Mouse (Mus musculus) kidney, embryonic 14.5 days (tissue): ENCODE measurements around the gene Mtap. TPM values are rescaled to one million over a fixed set of nuclear protein-coding genes. Genes with fewer than 3 reads are reported as not detected.

Experiments used
- ATAC-seq: fragments of 200-750 bp; cut with Nextera tagmentation; 2 replicates; pipeline ENCODE4 v1.8.0; 2017; ENCODE audit warnings: moderate number of reproducible peaks, mild to moderate bottlenecking, moderate TSS enrichment, moderate library complexity; ENCODE audit not compliant: low FRiP score, low TSS enrichment
- H3K27ac ChIP-seq: fragments of 300-500 bp; sonication (generic); 2 replicates; pipeline ENCODE4 v1.5.1; 2014; ENCODE audit warnings: low read depth, mild to moderate bottlenecking, low read length, moderate library complexity, mixed read lengths
- H3K27me3 ChIP-seq: fragments of 300-500 bp; sonication (generic); 2 replicates; pipeline ENCODE4 v1.6.1; 2014; ENCODE audit warnings: mild to moderate bottlenecking, low read length; ENCODE audit not compliant: control insufficient read depth, insufficient read depth
- H3K36me3 ChIP-seq: fragments of 300-500 bp; sonication (generic); 2 replicates; pipeline ENCODE4 v1.6.1; 2014; ENCODE audit warnings: low read length, mixed read lengths; ENCODE audit not compliant: control insufficient read depth, insufficient read depth
- H3K4me1 ChIP-seq: fragments of 300-500 bp; sonication (generic); 2 replicates; pipeline ENCODE4 v1.6.1; 2014; ENCODE audit warnings: low read length, mixed read lengths; ENCODE audit not compliant: control insufficient read depth, insufficient read depth
- H3K4me2 ChIP-seq: fragments of 300-500 bp; sonication (generic); replicated peaks from 2 replicates; pipeline ENCODE4 v1.6.1; 2014; ENCODE audit warnings: low read depth, mild to moderate bottlenecking, low read length
- H3K4me3 ChIP-seq: fragments of 300-500 bp; sonication (generic); 2 replicates; pipeline ENCODE4 v1.5.1; 2014; ENCODE audit warnings: mild to moderate bottlenecking, low read length
- H3K9ac ChIP-seq: fragments of 300-500 bp; sonication (generic); 2 replicates; pipeline ENCODE4 v1.6.1; 2014; ENCODE audit warnings: low read depth, mild to moderate bottlenecking, low read length, moderate library complexity
- H3K9me3 ChIP-seq: fragments of 300-500 bp; sonication (generic); 2 replicates; pipeline ENCODE4 v1.6.1; 2016; ENCODE audit warnings: low read length; ENCODE audit not compliant: control insufficient read depth
- WGBS: fragments of 180-500 bp; shearing (Covaris S2); extraction: QIAGEN DNeasy Blood & Tissue Kit; methylation state at CpG from one replicate; pipeline ENCODE4 v1.1.7; 2014; 5-methylcytosine and 5-hydroxymethylcytosine counted together
- polyA plus RNA-seq: library from polyadenylated mRNA; unstranded; fragments of >200 nt; fragmentation: Nextera tagmentation; extraction: Ambion mirVana; gene quantifications from 2 replicates; pipeline ENCODE4 v1.2.1, GENCODE M21; 2014

The Mtap gene
- polyA plus RNA-seq, 1 experiment from 2014 or later: 91.2 TPM

GRCm38 (mm10) chr4:89145409-89145808, 8.5 kb downstream of the Mtap start:
- Histone ChIP-seq H3K4me2 (no peak overlapping the region), H3K4me3 (no peak overlapping the region), H3K27me3 (no peaks in the 10 kb centered on the region), H3K27ac (no peak overlapping the region), H3K9ac (no peak overlapping the region), H3K36me3 (peaks cover 22% of the 10 kb centered on the region), H3K4me1 (no peaks in the 10 kb centered on the region; the same call in 1 of the 2 replicates), H3K9me3 (no peaks in the 10 kb centered on the region)
- peak; percentile 62; the same call in 1 of the 2 replicates for ATAC-seq
- 47% methylated on average over 6 of the region's 6 CpGs for WGBS

GRCm38 (mm10) chr4:89146291-89146690, 9.4 kb downstream of the Mtap start:
- Histone ChIP-seq H3K27ac (no peak overlapping the region), H3K4me1 (no peaks in the 10 kb centered on the region; the same call in 1 of the 2 replicates), H3K36me3 (peaks cover 23% of the 10 kb centered on the region), H3K4me2 (no peak overlapping the region), H3K9ac (no peak overlapping the region), H3K9me3 (no peaks in the 10 kb centered on the region), H3K4me3 (no peak overlapping the region), H3K27me3 (no peaks in the 10 kb centered on the region)
- no peak for ATAC-seq
- 59% methylated on average over 3 of the region's 3 CpGs for WGBS

GRCm38 (mm10) chr4:89149261-89149660, 12.3 kb downstream of the Mtap start:
- ATAC-seq: no peak
- Histone ChIP-seq H3K36me3 (peaks cover 31% of the 10 kb centered on the region), H3K4me2 (no peak overlapping the region), H3K27ac (no peak overlapping the region), H3K4me1 (no peaks in the 10 kb centered on the region), H3K27me3 (no peaks in the 10 kb centered on the region), H3K4me3 (no peak overlapping the region), H3K9me3 (no peaks in the 10 kb centered on the region), H3K9ac (no peak overlapping the region)

- no peaks in the 10 kb centered on the region for H3K9me3 ChIP-seq
- H3K4me1 ChIP-seq: no peaks in the 10 kb centered on the region
- H3K4me3 ChIP-seq: no peak overlapping the region
- ATAC-seq: no peak
- 89% methylated on average over 3 of the region's 3 CpGs for WGBS
- H3K9ac ChIP-seq: no peak overlapping the region
- peaks cover 57% of the 10 kb centered on the region for H3K36me3 ChIP-seq
- no peak overlapping the region for H3K27ac ChIP-seq
- H3K27me3 ChIP-seq: no peaks in the 10 kb centered on the region
- no peak overlapping the region for H3K4me2 ChIP-seq
Observed at GRCm38 (mm10) chr4:89161389-89161788, 24.5 kb downstream of the Mtap start.

GRCm38 (mm10) chr4:89162496-89162895, 25.6 kb downstream of the Mtap start:
- WGBS: 86% methylated on average over 5 of the region's 5 CpGs
- peaks cover 56% of the 10 kb centered on the region for H3K36me3 ChIP-seq
- no peak overlapping the region for H3K4me3 ChIP-seq
- H3K4me2 ChIP-seq: no peak overlapping the region
- no peak overlapping the region for H3K27ac ChIP-seq
- no peak overlapping the region for H3K9ac ChIP-seq
- H3K9me3 ChIP-seq: no peaks in the 10 kb centered on the region
- H3K4me1 ChIP-seq: no peaks in the 10 kb centered on the region
- no peak for ATAC-seq
- no peaks in the 10 kb centered on the region for H3K27me3 ChIP-seq

- Histone ChIP-seq H3K36me3 (peaks cover 55% of the 10 kb centered on the region), H3K27ac (no peak overlapping the region), H3K4me2 (no peak overlapping the region), H3K9ac (no peak overlapping the region), H3K27me3 (no peaks in the 10 kb centered on the region), H3K9me3 (no peaks in the 10 kb centered on the region), H3K4me3 (no peak overlapping the region), H3K4me1 (no peaks in the 10 kb centered on the region)
- 94% methylated on average over 8 of the region's 8 CpGs for WGBS
- no peak for ATAC-seq
Observed at GRCm38 (mm10) chr4:89163613-89164012, 26.7 kb downstream of the Mtap start.

GRCm38 (mm10) chr4:89164681-89165080, 27.8 kb downstream of the Mtap start:
- no peaks in the 10 kb centered on the region for H3K27me3 ChIP-seq
- no peak for ATAC-seq
- H3K36me3 ChIP-seq: peaks cover 61% of the 10 kb centered on the region
- 91% methylated on average over 2 of the region's 2 CpGs for WGBS
- no peak overlapping the region for H3K4me2 ChIP-seq
- no peak overlapping the region for H3K9ac ChIP-seq
- no peak overlapping the region for H3K4me3 ChIP-seq
- H3K27ac ChIP-seq: no peak overlapping the region
- H3K4me1 ChIP-seq: no peaks in the 10 kb centered on the region
- H3K9me3 ChIP-seq: no peaks in the 10 kb centered on the region

- H3K4me2 ChIP-seq: no peak overlapping the region
- no peak overlapping the region for H3K27ac ChIP-seq
- no peak overlapping the region for H3K9ac ChIP-seq
- no peaks in the 10 kb centered on the region for H3K27me3 ChIP-seq
- WGBS: 88% methylated on average over 9 of the region's 9 CpGs
- peaks cover 76% of the 10 kb centered on the region for H3K36me3 ChIP-seq
- no peak overlapping the region for H3K4me3 ChIP-seq
- no peak for ATAC-seq
- H3K9me3 ChIP-seq: no peaks in the 10 kb centered on the region
- no peaks in the 10 kb centered on the region for H3K4me1 ChIP-seq
Observed at GRCm38 (mm10) chr4:89168877-89169276, 32.0 kb downstream of the Mtap start.

- 92% methylated on average over 4 of the region's 4 CpGs for WGBS
- no peak overlapping the region for H3K27ac ChIP-seq
- no peaks in the 10 kb centered on the region for H3K4me1 ChIP-seq
- H3K9me3 ChIP-seq: no peaks in the 10 kb centered on the region
- H3K27me3 ChIP-seq: no peaks in the 10 kb centered on the region
- H3K9ac ChIP-seq: no peak overlapping the region
- H3K4me3 ChIP-seq: no peak overlapping the region
- ATAC-seq: no peak
- H3K4me2 ChIP-seq: no peak overlapping the region
- peaks cover 76% of the 10 kb centered on the region for H3K36me3 ChIP-seq
Observed at GRCm38 (mm10) chr4:89169739-89170138, 32.8 kb downstream of the Mtap start.
